Mouse (Mus musculus): Measurements from ENCODE around the gene Tnfrsf1b.

DNA sequence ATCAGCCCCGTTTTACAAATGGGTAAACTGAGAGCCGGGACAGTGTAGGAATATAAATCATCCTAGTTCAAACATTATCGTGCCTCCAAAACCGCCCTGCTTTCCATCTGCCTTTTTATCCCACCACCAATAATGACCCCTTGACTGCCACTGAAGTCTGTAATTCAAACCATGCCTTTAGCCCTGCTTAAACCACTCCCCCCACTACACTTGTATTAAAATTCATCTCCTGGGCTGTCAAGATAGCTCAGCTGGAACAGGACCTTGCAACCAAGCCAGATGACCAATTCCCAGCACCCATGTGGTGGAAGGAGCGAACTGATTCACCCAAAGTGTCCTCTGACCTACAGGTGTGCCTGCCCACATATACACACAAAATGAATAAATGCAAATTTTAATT lies 51.5 kb downstream of the Tnfrsf1b start:
- TF ChIP-seq GATA1 (IDR thresholded peaks at IDR 0.05; ENCODE audit: borderline replicate concordance, low read length) (no peak), FLI1 (IDR thresholded peaks at IDR 0.05; ENCODE audit: low read length) (no peak)
